Mouse (Mus musculus): ENCODE measurements around the gene Map2.

Map2 gene

DNA sequence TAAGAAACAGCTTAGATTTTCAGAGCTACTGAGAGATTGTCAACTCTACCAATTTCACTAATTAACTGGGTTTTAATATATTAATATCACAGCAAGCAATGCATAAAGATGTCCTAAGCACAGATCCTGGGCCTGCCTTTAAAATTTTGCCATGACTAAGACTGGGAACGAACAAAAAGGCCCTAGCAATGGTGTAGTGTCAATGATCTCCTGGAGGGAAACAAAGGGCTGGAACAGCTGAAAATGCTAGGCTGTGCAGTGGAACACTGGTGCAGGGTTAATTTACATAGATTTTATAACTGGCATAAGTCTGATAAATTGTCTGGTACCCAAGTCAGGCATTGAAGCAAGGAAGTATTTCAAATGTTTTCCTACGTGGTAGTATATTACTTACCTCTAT is 220.8 kb downstream of the Map2 start:
- DNase-seq, result no peak

- DNase-seq, result no peak
These were observed 226.8 kb downstream of the Map2 start for GRCm38 (mm10) chr1:66401902-66402301.

DNA sequence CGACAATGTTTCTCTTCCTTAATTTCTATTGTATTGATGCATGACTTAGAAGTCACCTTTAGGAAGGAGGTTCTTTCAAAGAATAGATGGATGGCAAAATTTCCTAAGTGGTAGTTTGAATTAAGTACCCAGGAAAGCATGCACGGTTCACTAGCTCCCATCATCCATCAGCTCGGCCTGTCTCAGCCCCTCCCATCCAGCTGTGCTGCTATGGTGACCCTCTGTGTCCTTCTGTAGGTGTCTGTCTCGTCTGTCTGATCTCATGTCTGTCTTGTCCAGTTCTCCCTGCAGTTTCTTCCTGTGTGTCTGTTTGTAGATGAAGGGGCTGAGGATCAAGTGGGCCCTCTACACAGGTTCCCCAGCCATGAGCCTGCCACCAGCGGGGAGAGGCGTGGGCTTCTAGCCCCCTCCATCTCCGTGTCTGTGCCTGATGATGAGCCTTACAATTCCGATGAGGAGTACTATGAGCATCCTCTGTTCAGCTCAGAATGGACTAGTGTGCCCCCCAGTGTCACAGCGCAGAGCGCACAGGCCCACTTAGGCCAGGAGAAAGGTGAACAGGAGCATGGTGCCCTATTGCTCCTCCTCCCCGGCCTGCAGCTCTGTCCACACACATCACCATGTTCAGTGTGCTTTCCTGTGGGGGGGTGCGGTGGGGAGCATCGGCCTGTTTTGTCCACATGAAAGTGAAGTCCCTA is 232.3 kb downstream of the Map2 start:
- DNase-seq, result no peak

- DNase-seq, result no peak
These were observed 243.3 kb downstream of the Map2 start for GRCm38 (mm10) chr1:66418360-66418759.

- no peak for DNase-seq
These were observed 251.0 kb downstream of the Map2 start for GRCm38 (mm10) chr1:66426073-66426472.

- DNase-seq, result no peak
These were observed 255.9 kb downstream of the Map2 start for GRCm38 (mm10) chr1:66430962-66431361.

- no peak for DNase-seq
These were observed 256.4 kb downstream of the Map2 start for GRCm38 (mm10) chr1:66431472-66431871.

GRCm38 (mm10) chr1:66438069-66438468 is 263.0 kb downstream of the Map2 start:
- no peak for DNase-seq

GRCm38 (mm10) chr1:66442922-66443321 is 267.8 kb downstream of the Map2 start:
- no peak for DNase-seq

DNA sequence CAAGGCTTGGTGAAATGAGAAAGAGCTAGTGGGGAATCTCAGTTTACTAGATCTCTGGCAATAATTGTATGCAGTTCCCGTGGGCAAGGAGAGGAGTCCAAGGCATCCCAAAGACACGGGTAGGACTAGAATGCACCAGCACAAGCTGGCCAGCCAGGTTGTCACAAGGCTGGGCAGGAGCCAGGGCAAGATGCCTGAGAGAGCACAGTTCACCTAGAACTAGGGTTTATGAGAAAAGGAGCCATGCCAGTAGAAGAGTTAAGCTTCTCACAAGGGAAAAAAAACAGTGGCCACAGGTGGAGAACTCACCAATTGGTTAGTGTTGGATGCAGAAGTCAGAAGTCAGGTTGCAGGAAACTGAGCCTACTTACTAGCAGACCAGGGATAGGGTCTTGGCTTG is 274.4 kb downstream of the Map2 start:
- no peak for DNase-seq

- DNase-seq, result no peak
These were observed 281.5 kb downstream of the Map2 start for GRCm38 (mm10) chr1:66456580-66456979.

DNA sequence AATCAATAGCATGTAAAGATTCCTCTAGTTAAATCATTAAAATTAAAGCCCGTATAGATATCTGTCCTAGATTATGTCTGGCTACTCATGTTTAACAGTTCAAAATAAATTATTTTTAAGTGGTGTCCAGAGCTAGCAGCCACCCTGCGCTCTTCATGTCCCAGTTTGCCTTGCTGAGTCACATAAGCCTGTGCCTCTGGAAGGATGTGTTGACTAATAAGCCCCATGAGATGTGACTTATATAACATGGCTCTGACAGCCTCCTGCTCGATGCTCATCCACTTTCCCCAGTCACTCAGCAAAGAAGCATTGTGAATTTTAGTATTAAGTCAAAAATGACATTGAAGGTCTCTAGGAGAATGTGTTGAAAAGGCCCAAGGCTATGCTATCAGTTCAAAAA is 282.7 kb downstream of the Map2 start:
- DNase-seq, result no peak

GRCm38 (mm10) chr1:66459394-66459793 is 284.3 kb downstream of the Map2 start:
- no peak for DNase-seq

DNA sequence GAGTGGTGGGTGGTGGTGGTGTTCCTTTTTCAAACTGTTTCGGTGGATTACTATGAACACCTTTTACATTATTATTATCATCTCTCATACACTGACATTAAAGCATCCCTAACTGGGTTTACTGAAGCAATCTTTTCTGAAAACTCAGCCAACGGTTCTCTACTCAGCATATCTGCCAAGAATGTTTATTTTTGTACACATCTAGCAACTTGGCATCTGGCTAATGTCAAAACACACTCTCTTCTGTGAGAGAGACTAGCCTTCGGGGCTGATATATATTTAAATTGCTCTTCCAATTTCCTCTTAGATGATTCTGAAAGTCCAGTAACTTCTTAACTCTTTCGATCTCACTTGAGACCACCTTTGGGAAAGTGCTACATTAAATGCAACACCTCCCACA is 285.8 kb downstream of the Map2 start:
- DNase-seq, result no peak

DNA sequence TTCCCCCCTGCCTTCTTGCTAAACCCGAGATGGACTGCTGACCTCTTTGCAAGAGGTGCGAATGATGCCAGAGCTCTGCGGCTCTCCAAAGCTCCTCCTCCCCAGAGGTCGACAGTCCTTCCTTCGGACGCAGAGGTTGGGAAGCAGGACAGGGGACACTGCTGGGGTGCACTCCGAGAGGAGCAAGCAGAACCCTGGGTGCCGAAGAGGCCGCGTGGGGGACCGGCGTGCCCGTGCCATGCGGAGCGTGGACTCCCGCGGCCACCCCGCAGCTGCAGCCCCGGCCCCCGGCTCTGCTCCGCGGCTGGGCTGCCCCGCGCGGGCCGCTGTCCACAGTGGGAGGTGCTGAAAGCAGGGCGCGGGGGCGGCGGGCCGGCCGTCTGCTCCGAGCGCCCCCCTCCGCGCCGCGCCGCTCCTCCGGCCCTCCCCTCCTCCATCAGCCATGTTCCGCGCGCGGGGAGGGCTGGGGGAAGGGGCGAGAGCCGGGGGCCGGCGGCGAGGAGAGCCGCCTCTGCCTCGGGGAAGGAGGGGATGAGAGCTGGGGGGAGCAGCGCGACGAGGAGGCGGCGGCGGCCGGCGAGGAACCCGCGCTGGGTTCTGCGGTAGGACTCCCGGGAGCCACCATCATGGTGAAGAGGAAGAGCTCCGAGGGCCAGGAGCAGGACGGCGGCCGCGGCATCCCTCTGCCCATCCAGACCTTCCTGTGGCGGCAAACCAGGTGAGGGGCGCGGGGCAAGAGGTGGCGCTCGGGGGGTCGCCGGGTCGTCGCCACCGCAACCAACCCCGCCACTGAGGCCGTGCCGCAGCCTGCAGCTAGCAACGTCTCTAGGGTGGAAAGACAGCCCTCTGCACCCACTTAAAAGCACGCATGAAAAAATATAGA is 293.0 kb downstream of the Map2 start, which contains the start of gene Unc80:
Gene Unc80 (plus strand): TSS at position 547 of the 883 bp plus-strand sequence.
- DNase-seq, result peak; percentile 62

DNA sequence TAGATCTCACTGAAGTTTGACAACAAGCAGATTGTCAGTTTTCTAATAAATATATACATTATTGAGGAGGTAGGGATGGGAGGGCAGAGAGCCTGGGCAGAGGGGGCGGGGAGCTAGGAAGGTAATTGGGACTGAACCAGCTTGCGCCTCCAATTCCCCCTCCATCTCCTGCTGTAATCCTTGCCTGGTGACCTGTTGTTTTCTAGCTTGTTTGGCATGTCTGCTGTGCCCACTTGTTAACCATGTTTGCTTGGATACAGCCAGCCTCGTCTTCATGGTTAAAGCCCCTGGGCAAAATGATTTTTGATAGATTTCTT is 293.6 kb downstream of the Map2 start:
- DNase-seq, result no peak

DNA sequence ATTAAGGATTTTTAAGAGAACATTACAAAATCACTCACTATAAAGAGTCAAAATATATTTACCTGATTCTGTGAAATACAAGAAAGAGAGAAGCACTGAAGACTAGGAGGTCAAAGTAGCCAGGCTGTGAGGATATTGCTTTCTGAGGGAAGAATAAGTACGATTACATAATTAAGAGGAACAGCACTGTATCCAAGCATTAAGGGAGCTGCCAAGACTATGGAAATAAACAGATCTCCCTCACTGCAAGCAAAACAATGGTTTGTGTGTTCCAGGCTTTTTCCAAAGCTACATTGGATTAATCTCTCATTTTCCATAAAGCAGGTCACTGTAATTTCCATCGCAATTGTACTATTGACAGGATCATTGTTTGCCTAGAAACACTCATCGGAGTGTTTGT is 307.7 kb downstream of the Map2 start:
- DNase-seq, result no peak

Measured in layer of hippocampus, adult 9-11 months (tissue).